Mouse (Mus musculus) stomach, postnatal 0 days (tissue): ENCODE measurements around the gene Slc11a1.

Experiments used
- CTCF ChIP-seq: IDR thresholded peaks from 2 replicates; pipeline ENCODE4 v1.5.1; 2016; ENCODE audit warnings: antibody characterized with exemption, low read depth, mild to moderate bottlenecking, moderate library complexity
- EP300 ChIP-seq: optimal IDR thresholded peaks from 2 replicates; pipeline ENCODE3; 2016; ENCODE audit warnings: antibody characterized with exemption

DNA sequence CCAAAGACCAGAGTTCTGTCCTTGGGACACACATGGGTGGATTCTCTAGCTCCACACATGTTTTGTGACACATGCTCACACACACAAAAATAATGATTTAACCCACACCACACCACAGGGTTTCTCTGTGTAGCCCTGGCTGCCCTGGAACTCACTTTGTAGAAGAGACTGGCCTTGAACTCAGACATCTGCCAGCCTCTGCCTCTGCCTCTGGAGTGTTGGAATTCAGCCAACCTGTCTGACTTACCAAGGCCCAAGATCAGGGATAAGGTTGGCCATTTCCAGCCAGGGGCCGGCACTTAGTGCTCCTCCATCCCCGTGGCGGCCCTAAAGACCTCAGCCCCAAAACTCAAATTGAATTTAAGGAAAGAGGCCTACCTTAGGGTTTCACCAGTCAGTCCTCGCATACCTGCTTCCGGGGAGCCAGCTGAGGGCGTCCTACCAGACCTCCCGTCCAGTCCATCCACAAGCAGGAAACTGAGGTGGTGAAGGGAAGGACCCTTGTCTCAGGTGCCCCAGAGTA lies 13.5 kb downstream of the Slc11a1 start:
- TF ChIP-seq EP300, result no peak
- no peak for TF ChIP-seq CTCF
